Mouse (Mus musculus): ENCODE measurements around the gene Smg6. TPM values are rescaled to one million over a fixed set of nuclear protein-coding genes. Genes with fewer than 3 reads are reported as not detected.

The Smg6 gene
- polyA plus RNA-seq, 1 experiment from 2014 or later = 11.9 TPM

DNA sequence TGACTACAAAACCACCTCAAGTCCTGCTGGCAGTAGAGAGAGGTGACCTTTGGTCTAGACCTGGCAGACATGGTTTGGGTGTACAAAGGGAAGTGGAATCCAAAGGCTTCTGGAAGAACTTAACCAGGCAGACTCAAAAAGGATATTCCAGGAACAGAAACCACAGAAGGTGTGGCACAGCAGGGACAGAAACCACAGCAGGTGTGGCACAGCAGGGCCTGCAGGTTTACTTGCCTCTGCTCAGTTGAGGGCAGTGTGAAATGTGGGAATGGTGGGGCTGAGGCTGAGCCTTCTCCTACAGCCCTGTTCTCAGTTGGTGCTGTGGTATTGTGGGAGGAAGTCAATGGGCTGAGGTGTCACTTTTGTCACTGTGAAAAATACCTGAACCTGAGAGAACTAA is 29.3 kb downstream of the Smg6 start:
- DNase-seq (ENCODE audit: low spot score) = no peak

DNA sequence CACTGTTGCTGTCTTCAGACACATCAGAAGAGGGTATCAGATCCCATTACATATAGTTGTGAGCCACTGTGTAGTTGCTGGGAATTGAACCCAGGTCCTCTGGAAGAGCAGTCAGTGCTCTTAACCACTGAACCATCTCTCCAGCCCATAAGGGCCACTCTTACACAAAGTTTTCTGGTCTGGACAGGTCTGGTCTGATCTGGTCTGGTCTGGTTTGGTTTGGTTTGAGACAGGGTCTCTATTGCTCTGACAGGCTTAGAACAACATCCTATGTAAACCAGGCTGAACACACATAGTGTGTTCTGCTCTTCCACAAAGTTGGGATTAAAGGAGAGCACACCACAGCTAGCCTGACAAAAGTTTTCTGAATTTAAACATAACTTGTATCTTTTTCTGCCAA is 30.4 kb downstream of the Smg6 start:
- no peak for DNase-seq (ENCODE audit: low spot score)
- Histone ChIP-seq H3K4me1 (replicated peaks; ENCODE audit: insufficient read depth, low read length) (no peaks in the 10 kb centered on the region), H3K27ac (no peak overlapping the region), H3K9ac (ENCODE audit: low read depth, low read length) (no peak overlapping the region), H3K36me3 (ENCODE audit: insufficient read depth, low read length) (no peaks in the 10 kb centered on the region), H3K9me3 (replicated peaks; ENCODE audit: low read length) (no peaks in the 10 kb centered on the region), H3K27me3 (ENCODE audit: insufficient read depth, low read length) (no peaks in the 10 kb centered on the region), H3K4me2 (ENCODE audit: low read length) (no peak overlapping the region), H3K4me3 (replicated peaks; ENCODE audit: low read depth, low read length) (no peak overlapping the region)
- no peak for ATAC-seq (replicated peaks; ENCODE audit: low FRiP score, low read depth)
- no peak for TF ChIP-seq CTCF (IDR thresholded peaks at IDR 0.05; ENCODE audit: low read depth)

More for the DNA sequence above, 29.3 kb downstream of the Smg6 start:
- H3K4me3 ChIP-seq (replicated peaks; ENCODE audit: low read depth, low read length) = no peak overlapping the region
- no peak for TF ChIP-seq CTCF (IDR thresholded peaks at IDR 0.05; ENCODE audit: low read depth)
- H3K27me3 ChIP-seq (ENCODE audit: insufficient read depth, low read length) = no peaks in the 10 kb centered on the region
- no peaks in the 10 kb centered on the region for H3K4me1 ChIP-seq (replicated peaks; ENCODE audit: insufficient read depth, low read length)
- H3K36me3 ChIP-seq (ENCODE audit: insufficient read depth, low read length) = no peaks in the 10 kb centered on the region
- no peak overlapping the region for H3K9ac ChIP-seq (ENCODE audit: low read depth, low read length)
- no peaks in the 10 kb centered on the region for H3K9me3 ChIP-seq (replicated peaks; ENCODE audit: low read length)
- ATAC-seq (replicated peaks; ENCODE audit: low FRiP score, low read depth) = no peak
- H3K4me2 ChIP-seq (ENCODE audit: low read length) = no peak overlapping the region
- H3K27ac ChIP-seq = no peak overlapping the region

DNA sequence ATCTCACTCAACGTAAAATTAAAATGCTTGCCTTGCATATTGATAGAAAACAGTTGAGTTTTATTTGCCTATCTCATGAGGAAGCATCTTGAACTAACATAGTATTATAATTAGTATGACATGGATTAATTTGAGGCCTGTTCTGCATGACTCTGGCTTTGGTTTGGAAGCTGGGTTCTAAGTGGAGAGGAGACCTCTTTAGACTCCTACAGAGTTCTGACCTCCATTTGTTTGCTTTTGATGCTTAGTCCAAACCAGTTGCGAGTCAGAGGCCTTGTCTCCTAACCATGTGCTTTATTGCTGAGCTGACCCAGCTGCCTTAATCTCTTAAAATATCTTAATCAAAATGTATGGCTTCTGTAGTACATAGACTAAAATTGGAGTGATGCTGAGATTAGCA is 32.0 kb downstream of the Smg6 start:
- 62% methylated on average over 2 of the region's 2 CpGs for WGBS
- H3K4me2 ChIP-seq (ENCODE audit: low read length) = no peak overlapping the region
- no peak overlapping the region for H3K9ac ChIP-seq (ENCODE audit: low read depth, low read length)
- H3K27ac ChIP-seq = no peak overlapping the region
- no peaks in the 10 kb centered on the region for H3K36me3 ChIP-seq (ENCODE audit: insufficient read depth, low read length)
- no peaks in the 10 kb centered on the region for H3K27me3 ChIP-seq (ENCODE audit: insufficient read depth, low read length)
- H3K4me3 ChIP-seq (replicated peaks; ENCODE audit: low read depth, low read length) = no peak overlapping the region
- TF ChIP-seq CTCF (IDR thresholded peaks at IDR 0.05; ENCODE audit: low read depth) = no peak
- peak; percentile 70 for DNase-seq (ENCODE audit: low spot score)
- no peak; the same call in 1 of the 2 replicates for ATAC-seq (replicated peaks; ENCODE audit: low FRiP score, low read depth)
- H3K9me3 ChIP-seq (replicated peaks; ENCODE audit: low read length) = no peaks in the 10 kb centered on the region
- no peaks in the 10 kb centered on the region for H3K4me1 ChIP-seq (replicated peaks; ENCODE audit: insufficient read depth, low read length)

DNA sequence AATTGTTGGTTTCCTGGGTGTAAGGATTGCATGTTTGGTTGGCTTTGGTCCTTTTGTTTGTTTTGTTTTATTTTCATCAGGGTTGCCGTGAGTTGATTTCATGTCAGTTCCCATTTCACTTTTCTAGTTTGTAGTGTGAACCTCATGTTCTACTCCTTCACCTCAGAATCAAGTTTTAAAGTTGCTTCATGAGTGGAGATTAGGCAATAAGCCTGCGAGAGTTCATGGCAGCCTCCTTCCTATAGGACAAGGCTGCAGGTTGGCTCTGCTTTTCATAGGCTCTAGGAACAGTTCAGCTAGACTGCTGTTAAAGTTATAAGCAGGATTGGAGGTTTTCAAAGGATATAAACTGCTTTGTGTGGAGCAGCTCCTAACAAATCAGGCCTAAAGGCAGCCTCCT is 33.9 kb downstream of the Smg6 start:
- no peak for TF ChIP-seq CTCF (IDR thresholded peaks at IDR 0.05; ENCODE audit: low read depth)

DNA sequence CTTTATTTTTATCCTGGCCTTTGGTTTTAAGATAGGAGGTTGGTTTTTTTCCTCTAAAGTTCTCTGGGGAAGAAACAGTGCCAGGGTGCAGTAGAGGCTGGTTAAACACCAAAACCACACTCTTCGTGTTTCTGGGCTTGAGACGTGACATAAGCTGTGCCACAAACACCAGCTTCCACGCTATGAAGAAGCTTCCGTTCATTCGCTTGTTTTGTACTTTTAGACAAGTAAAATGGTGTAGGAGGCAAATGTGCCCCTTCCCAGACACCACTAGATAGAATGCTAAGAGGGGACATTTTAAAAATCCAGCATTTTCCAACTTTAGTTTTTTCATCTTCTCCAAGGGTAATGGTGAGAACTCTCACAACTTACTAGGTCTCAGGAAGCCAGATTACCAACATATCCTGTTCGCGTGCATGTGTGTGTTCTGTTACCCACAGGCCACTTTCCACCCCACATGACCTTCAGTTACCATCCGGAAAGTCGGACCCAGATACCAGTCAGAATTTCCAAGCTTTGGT is 34.5 kb downstream of the Smg6 start:
- DNase-seq (ENCODE audit: low spot score) (no peak), ATAC-seq (replicated peaks; ENCODE audit: low FRiP score, low read depth) (no peak)
- Histone ChIP-seq H3K4me2 (ENCODE audit: low read length) (no peak overlapping the region), H3K9ac (ENCODE audit: low read depth, low read length) (no peak overlapping the region), H3K9me3 (replicated peaks; ENCODE audit: low read length) (no peaks in the 10 kb centered on the region), H3K36me3 (ENCODE audit: insufficient read depth, low read length) (no peaks in the 10 kb centered on the region), H3K27me3 (ENCODE audit: insufficient read depth, low read length) (no peaks in the 10 kb centered on the region), H3K27ac (peak overlapping the region; percentile 31; the same call in 1 of the 2 replicates), H3K4me1 (replicated peaks; ENCODE audit: insufficient read depth, low read length) (no peaks in the 10 kb centered on the region), H3K4me3 (replicated peaks; ENCODE audit: low read depth, low read length) (no peak overlapping the region)
- 90% methylated on average over 9 of the region's 9 CpGs for WGBS
- TF ChIP-seq CTCF (IDR thresholded peaks at IDR 0.05; ENCODE audit: low read depth) = no peak

More for the DNA sequence above, 33.9 kb downstream of the Smg6 start:
- Histone ChIP-seq H3K36me3 (ENCODE audit: insufficient read depth, low read length) (no peaks in the 10 kb centered on the region), H3K4me1 (replicated peaks; ENCODE audit: insufficient read depth, low read length) (no peaks in the 10 kb centered on the region), H3K4me2 (ENCODE audit: low read length) (no peak overlapping the region), H3K27me3 (ENCODE audit: insufficient read depth, low read length) (no peaks in the 10 kb centered on the region), H3K9me3 (replicated peaks; ENCODE audit: low read length) (no peaks in the 10 kb centered on the region), H3K4me3 (replicated peaks; ENCODE audit: low read depth, low read length) (no peak overlapping the region), H3K27ac (peak overlapping the region; percentile 31; the same call in 1 of the 2 replicates), H3K9ac (ENCODE audit: low read depth, low read length) (no peak overlapping the region)
- 77% methylated on average over 2 of the region's 2 CpGs for WGBS
- DNase-seq (ENCODE audit: low spot score) = no peak
- no peak for ATAC-seq (replicated peaks; ENCODE audit: low FRiP score, low read depth)

DNA sequence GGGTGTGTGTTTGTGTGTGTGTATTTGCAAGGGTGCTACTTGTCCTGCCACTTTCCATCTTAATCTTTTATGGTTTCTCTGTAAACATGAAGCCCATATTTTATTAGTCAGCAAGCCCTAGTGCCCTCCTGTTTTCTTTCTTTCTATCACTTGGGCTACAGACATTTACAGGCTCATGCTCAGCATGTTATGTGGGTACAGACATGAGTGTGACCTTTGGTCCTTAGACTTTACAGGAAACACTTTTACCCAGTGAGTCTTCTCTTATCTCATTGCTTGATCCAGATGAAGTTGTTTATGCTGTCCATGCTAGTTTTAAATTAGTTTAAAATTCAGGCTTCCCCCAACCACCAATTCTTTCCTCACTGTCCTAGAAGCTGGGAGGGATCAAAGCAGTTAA is 36.3 kb downstream of the Smg6 start:
- Histone ChIP-seq H3K9ac (ENCODE audit: low read depth, low read length) (no peak overlapping the region), H3K9me3 (replicated peaks; ENCODE audit: low read length) (no peaks in the 10 kb centered on the region), H3K4me2 (ENCODE audit: low read length) (no peak overlapping the region), H3K27me3 (ENCODE audit: insufficient read depth, low read length) (no peaks in the 10 kb centered on the region), H3K4me3 (replicated peaks; ENCODE audit: low read depth, low read length) (no peak overlapping the region), H3K4me1 (replicated peaks; ENCODE audit: insufficient read depth, low read length) (no peaks in the 10 kb centered on the region), H3K27ac (no peak overlapping the region), H3K36me3 (ENCODE audit: insufficient read depth, low read length) (no peaks in the 10 kb centered on the region)
- DNase-seq (ENCODE audit: low spot score) (no peak), ATAC-seq (replicated peaks; ENCODE audit: low FRiP score, low read depth) (no peak)
- no peak for TF ChIP-seq CTCF (IDR thresholded peaks at IDR 0.05; ENCODE audit: low read depth)

DNA sequence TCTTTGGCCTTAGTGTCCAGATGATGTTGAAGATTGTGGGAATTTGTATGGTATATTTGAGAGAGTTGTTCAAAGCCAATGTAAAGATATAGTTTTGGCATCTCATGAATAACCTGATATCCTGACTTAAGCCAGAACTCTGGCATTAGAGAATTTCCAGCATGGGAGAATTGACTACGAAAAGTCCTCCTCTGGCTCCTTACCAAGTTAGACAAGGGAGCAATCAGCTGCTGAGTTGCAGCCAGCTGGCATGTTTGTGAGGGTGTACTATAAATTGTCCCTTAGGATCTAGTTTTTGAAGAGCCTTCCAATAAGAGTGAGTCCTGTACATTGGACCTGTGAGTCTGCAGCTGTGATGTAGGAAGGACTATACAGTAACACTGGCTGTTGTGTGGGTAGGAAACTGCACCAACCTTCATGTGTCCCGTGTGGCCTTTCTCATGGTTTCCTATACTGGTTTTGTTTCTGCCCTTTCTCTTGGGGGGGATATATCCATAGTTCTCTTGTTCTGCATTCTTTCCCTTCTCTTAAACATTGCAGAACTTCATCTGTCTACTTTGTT is 37.3 kb downstream of the Smg6 start:
- Histone ChIP-seq H3K4me1 (replicated peaks; ENCODE audit: insufficient read depth, low read length) (no peaks in the 10 kb centered on the region), H3K4me2 (ENCODE audit: low read length) (no peak overlapping the region), H3K4me3 (replicated peaks; ENCODE audit: low read depth, low read length) (no peak overlapping the region), H3K27ac (no peak overlapping the region), H3K9ac (ENCODE audit: low read depth, low read length) (no peak overlapping the region), H3K9me3 (replicated peaks; ENCODE audit: low read length) (no peaks in the 10 kb centered on the region), H3K36me3 (ENCODE audit: insufficient read depth, low read length) (no peaks in the 10 kb centered on the region), H3K27me3 (ENCODE audit: insufficient read depth, low read length) (no peaks in the 10 kb centered on the region)
- 73% methylated on average over 2 of the region's 2 CpGs for WGBS
- no peak for TF ChIP-seq CTCF (IDR thresholded peaks at IDR 0.05; ENCODE audit: low read depth)
- DNase-seq (ENCODE audit: low spot score) = no peak
- ATAC-seq (replicated peaks; ENCODE audit: low FRiP score, low read depth) = no peak
